Mouse (Mus musculus) lung, embryonic 16.5 days (tissue): Measurements from ENCODE around the gene Gm10100. TPM values are rescaled to one million over a fixed set of nuclear protein-coding genes. Genes with fewer than 3 reads are reported as not detected.
"Not testable (repeated sequence)": the region's sequence is repeated elsewhere in the genome, so short reads cannot be mapped to it uniquely, and the experiment has no call there.

ENCODE experiments used
- ATAC-seq: fragments of 200-750 bp; cut with Nextera tagmentation; 2 replicates; pipeline ENCODE4 v1.8.0; 2017; ENCODE audit warnings: low read depth, mild to moderate bottlenecking, moderate library complexity
- H3K27ac ChIP-seq: fragments of 300-500 bp; sonication (generic); 2 replicates; pipeline ENCODE4 v1.5.1; 2014; ENCODE audit warnings: mild to moderate bottlenecking, control low read depth, low read length
- H3K27me3 ChIP-seq: fragments of 300-500 bp; sonication (generic); 2 replicates; pipeline ENCODE4 v1.6.1; 2014; ENCODE audit warnings: low read depth, low read length, mixed read lengths; ENCODE audit not compliant: control insufficient read depth, insufficient read depth
- H3K36me3 ChIP-seq: fragments of 300-500 bp; sonication (generic); 2 replicates; pipeline ENCODE4 v1.6.1; 2014; ENCODE audit warnings: low read length; ENCODE audit not compliant: control insufficient read depth, insufficient read depth
- H3K4me1 ChIP-seq: fragments of 300-500 bp; sonication (generic); replicated peaks from 2 replicates; pipeline ENCODE4 v1.6.1; 2014; ENCODE audit warnings: low read length, mixed read lengths; ENCODE audit not compliant: control insufficient read depth, insufficient read depth
- H3K4me2 ChIP-seq: fragments of 300-500 bp; sonication (generic); 2 replicates; pipeline ENCODE4 v1.6.1; 2014; ENCODE audit warnings: low read depth, low read length, control low read depth
- H3K4me3 ChIP-seq: fragments of 300-500 bp; sonication (generic); 2 replicates; pipeline ENCODE4 v1.5.1; 2014; ENCODE audit warnings: mild to moderate bottlenecking, low read length, control low read depth
- H3K9ac ChIP-seq: fragments of 300-500 bp; sonication (generic); 2 replicates; pipeline ENCODE4 v1.6.1; 2014; ENCODE audit warnings: low read length, control low read depth
- H3K9me3 ChIP-seq: fragments of 300-500 bp; sonication (generic); 2 replicates; pipeline ENCODE4 v1.6.1; 2016; ENCODE audit warnings: low read length; ENCODE audit not compliant: control insufficient read depth
- WGBS: fragments of 180-500 bp; shearing (Covaris S2); extraction: QIAGEN DNeasy Blood & Tissue Kit; methylation state at CpG from one replicate; pipeline ENCODE4 v1.1.7; 2014; 5-methylcytosine and 5-hydroxymethylcytosine counted together
- polyA plus RNA-seq: library from polyadenylated mRNA; unstranded; fragments of >200 nt; fragmentation: Nextera tagmentation; extraction: Ambion mirVana; gene quantifications from 2 replicates; pipeline ENCODE4 v1.2.1, GENCODE M21; 2015

Gene Gm10100
- polyA plus RNA-seq, 1 experiment from 2014 or later, result not detected

GRCm38 (mm10) chr10:77709831-77710230 lies 16.5 kb upstream of the Gm10100 start:
- Histone ChIP-seq H3K4me2 (no peak overlapping the region), H3K27ac (no peak overlapping the region), H3K36me3 (no peaks in the 10 kb centered on the region), H3K27me3 (no peaks in the 10 kb centered on the region), H3K4me3 (no peak overlapping the region), H3K9me3 (no peaks in the 10 kb centered on the region), H3K9ac (no peak overlapping the region), H3K4me1 (no peaks in the 10 kb centered on the region)
- 71% methylated on average over 3 of the region's 3 CpGs for WGBS
- no peak for ATAC-seq

GRCm38 (mm10) chr10:77711157-77711556 lies 15.1 kb upstream of the Gm10100 start, which contains the start of gene Gm10024:
TSS of gene Gm10024 (plus strand) at chr10:77711457.
- not testable (repeated sequence) for H3K27ac ChIP-seq, ATAC-seq, H3K9me3 ChIP-seq, H3K9ac ChIP-seq, H3K4me1 ChIP-seq, H3K4me3 ChIP-seq, H3K4me2 ChIP-seq, H3K27me3 ChIP-seq, H3K36me3 ChIP-seq

- H3K9ac ChIP-seq, result no peak overlapping the region
- 55% methylated on average over 4 of the region's 4 CpGs for WGBS
- H3K9me3 ChIP-seq, result no peaks in the 10 kb centered on the region
- no peak overlapping the region for H3K4me3 ChIP-seq
- H3K36me3 ChIP-seq, result no peaks in the 10 kb centered on the region
- H3K27ac ChIP-seq, result no peak overlapping the region
- H3K4me2 ChIP-seq, result no peak overlapping the region
- no peaks in the 10 kb centered on the region for H3K4me1 ChIP-seq
- no peaks in the 10 kb centered on the region for H3K27me3 ChIP-seq
- ATAC-seq, result no peak
Observed at GRCm38 (mm10) chr10:77713734-77714133, 12.6 kb upstream of the Gm10100 start.

GRCm38 (mm10) chr10:77715507-77715906 lies 10.8 kb upstream of the Gm10100 start, which contains the start of gene Gm10142:
TSS of gene Gm10142 (plus strand) at chr10:77715807.
- Histone ChIP-seq H3K36me3 (no peaks in the 10 kb centered on the region), H3K4me1 (no peaks in the 10 kb centered on the region), H3K4me3 (no peak within 1 kb of the TSS), H3K9ac (no peak within 1 kb of the TSS), H3K4me2 (no peak within 1 kb of the TSS), H3K9me3 (no peaks in the 10 kb centered on the region), H3K27ac (no peak within 1 kb of the TSS), H3K27me3 (no peaks in the 10 kb centered on the region)
- 88% methylated on average over 1 of the region's 1 CpGs for WGBS
- no peak for ATAC-seq

- not testable (repeated sequence) for H3K9ac ChIP-seq, H3K4me2 ChIP-seq, H3K36me3 ChIP-seq, ATAC-seq, H3K9me3 ChIP-seq, H3K27ac ChIP-seq, H3K4me1 ChIP-seq, H3K4me3 ChIP-seq, H3K27me3 ChIP-seq
- WGBS, result 74% methylated on average over 1 of the region's 1 CpGs
Observed at GRCm38 (mm10) chr10:77720299-77720698, 6.0 kb upstream of the Gm10100 start, which contains the start of gene Krtap12-1. TSS of gene Krtap12-1 (plus strand) at chr10:77720599.

GRCm38 (mm10) chr10:77724855-77725254 lies 1.4 kb upstream of the Gm10100 start:
- no peak overlapping the region for H3K4me2 ChIP-seq
- H3K9me3 ChIP-seq, result no peaks in the 10 kb centered on the region
- no peaks in the 10 kb centered on the region for H3K27me3 ChIP-seq
- WGBS, result 73% methylated on average over 8 of the region's 8 CpGs
- H3K9ac ChIP-seq, result no peak overlapping the region
- no peak for ATAC-seq
- H3K4me3 ChIP-seq, result no peak overlapping the region
- no peaks in the 10 kb centered on the region for H3K36me3 ChIP-seq
- no peaks in the 10 kb centered on the region for H3K4me1 ChIP-seq
- no peak overlapping the region for H3K27ac ChIP-seq

GRCm38 (mm10) chr10:77728280-77728679 lies 2.0 kb downstream of the Gm10100 start:
- no peak for ATAC-seq
- no peaks in the 10 kb centered on the region for H3K4me1 ChIP-seq
- H3K9ac ChIP-seq, result no peak overlapping the region
- H3K4me2 ChIP-seq, result no peak overlapping the region
- no peak overlapping the region for H3K4me3 ChIP-seq
- no peak overlapping the region for H3K27ac ChIP-seq
- H3K36me3 ChIP-seq, result no peaks in the 10 kb centered on the region
- H3K9me3 ChIP-seq, result no peaks in the 10 kb centered on the region
- WGBS, result 51% methylated on average over 4 of the region's 4 CpGs
- no peaks in the 10 kb centered on the region for H3K27me3 ChIP-seq

- Histone ChIP-seq H3K9me3 (no peaks in the 10 kb centered on the region), H3K27me3 (no peaks in the 10 kb centered on the region), H3K4me2 (no peak overlapping the region), H3K4me3 (no peak overlapping the region), H3K27ac (no peak overlapping the region), H3K9ac (no peak overlapping the region), H3K4me1 (no peaks in the 10 kb centered on the region), H3K36me3 (no peaks in the 10 kb centered on the region)
- ATAC-seq, result no peak
- 38% methylated on average over 4 of the region's 4 CpGs for WGBS
Observed at GRCm38 (mm10) chr10:77729241-77729640, 3.0 kb downstream of the Gm10100 start.

- no peak overlapping the region for H3K27ac ChIP-seq
- no peak overlapping the region for H3K4me3 ChIP-seq
- no peak overlapping the region for H3K4me2 ChIP-seq
- no peaks in the 10 kb centered on the region for H3K36me3 ChIP-seq
- H3K4me1 ChIP-seq, result no peaks in the 10 kb centered on the region
- no peak overlapping the region for H3K9ac ChIP-seq
- no peak for ATAC-seq
- H3K9me3 ChIP-seq, result peaks cover 4% of the 10 kb centered on the region; the same call in 1 of the 2 replicates
- 90% methylated on average over 1 of the region's 1 CpGs for WGBS
- no peaks in the 10 kb centered on the region for H3K27me3 ChIP-seq
Observed at GRCm38 (mm10) chr10:77735928-77736327, 9.6 kb downstream of the Gm10100 start.

GRCm38 (mm10) chr10:77738929-77739328 lies 12.6 kb downstream of the Gm10100 start:
- no peaks in the 10 kb centered on the region for H3K27me3 ChIP-seq
- no peaks in the 10 kb centered on the region for H3K4me1 ChIP-seq
- ATAC-seq, result no peak
- H3K4me3 ChIP-seq, result no peak overlapping the region
- no peak overlapping the region for H3K27ac ChIP-seq
- H3K9me3 ChIP-seq, result peaks cover 4% of the 10 kb centered on the region; the same call in 1 of the 2 replicates
- no peak overlapping the region for H3K4me2 ChIP-seq
- H3K9ac ChIP-seq, result no peak overlapping the region
- 80% methylated on average over 4 of the region's 4 CpGs for WGBS
- H3K36me3 ChIP-seq, result no peaks in the 10 kb centered on the region
